Mouse (Mus musculus) embryonic facial prominence, embryonic 15.5 days (tissue): ENCODE results near the gene Olfr76. TPM values are rescaled to one million over a fixed set of nuclear protein-coding genes. Genes with fewer than 3 reads are reported as not detected.
"Not testable (repeated sequence)": the region's sequence is repeated elsewhere in the genome, so short reads cannot be mapped to it uniquely, and the experiment has no call there.

Source experiments
- ATAC-seq: fragments of 200-750 bp; cut with Nextera tagmentation; 2 replicates; pipeline ENCODE4 v1.8.0; 2017; ENCODE audit warnings: low read depth, moderate TSS enrichment; ENCODE audit not compliant: insufficient number of reproducible peaks, low FRiP score, low TSS enrichment
- H3K27ac ChIP-seq: fragments of 300-500 bp; sonication (generic); replicated peaks from 2 replicates; pipeline ENCODE4 v1.5.1; 2015; ENCODE audit warnings: mild to moderate bottlenecking, inconsistent platforms
- H3K27me3 ChIP-seq: fragments of 300-500 bp; sonication (generic); 2 replicates; pipeline ENCODE4 v1.6.1; 2015; ENCODE audit warnings: inconsistent platforms
- H3K36me3 ChIP-seq: fragments of 300-500 bp; sonication (generic); 2 replicates; pipeline ENCODE4 v1.6.1; 2015; ENCODE audit warnings: mild to moderate bottlenecking, inconsistent platforms
- H3K4me1 ChIP-seq: fragments of 300-500 bp; sonication (generic); 2 replicates; pipeline ENCODE4 v1.6.1; 2015; ENCODE audit warnings: inconsistent platforms
- H3K4me2 ChIP-seq: fragments of 300-500 bp; sonication (generic); replicated peaks from 2 replicates; pipeline ENCODE4 v1.6.1; 2015; ENCODE audit warnings: mild to moderate bottlenecking, inconsistent platforms
- H3K4me3 ChIP-seq: fragments of 300-500 bp; sonication (generic); replicated peaks from 2 replicates; pipeline ENCODE4 v1.5.1; 2015; ENCODE audit warnings: mild to moderate bottlenecking, inconsistent platforms
- H3K9ac ChIP-seq: fragments of 300-500 bp; sonication (generic); 2 replicates; pipeline ENCODE4 v1.6.1; 2015; ENCODE audit warnings: inconsistent platforms
- H3K9me3 ChIP-seq: fragments of 300-500 bp; sonication (generic); replicated peaks from 2 replicates; pipeline ENCODE4 v1.6.1; 2016; ENCODE audit warnings: inconsistent platforms
- WGBS: fragments of 180-500 bp; shearing (Covaris S2); methylation state at CpG from one replicate; pipeline ENCODE4 v1.1.7; 2015; 5-methylcytosine and 5-hydroxymethylcytosine counted together
- polyA plus RNA-seq: library from polyadenylated mRNA; unstranded; fragments of >200 nt; fragmentation: Nextera tagmentation; extraction: Ambion mirVana; gene quantifications from 2 replicates; pipeline ENCODE4 v1.2.1, GENCODE M21; 2015

The Olfr76 gene
- polyA plus RNA-seq, 1 experiment from 2014 or later, result not detected

DNA sequence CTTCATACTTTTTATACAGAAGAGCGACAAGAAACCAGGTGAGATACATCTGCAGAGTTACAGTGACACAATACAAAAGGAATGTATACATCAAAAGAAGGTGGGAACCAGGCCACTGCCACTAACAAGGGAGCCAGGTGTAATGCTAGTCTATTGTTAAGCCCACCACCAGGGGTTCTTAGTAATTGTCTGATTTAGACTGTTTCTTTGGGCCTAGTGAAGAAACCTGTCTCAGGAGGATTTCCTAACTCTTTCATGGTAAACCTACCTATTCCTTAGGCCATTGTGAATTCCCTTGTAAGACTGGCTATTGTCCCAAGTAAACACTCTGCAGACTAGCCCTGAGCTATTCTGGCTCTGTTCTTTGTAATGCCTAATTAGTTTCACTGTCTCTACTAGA is 53.5 kb downstream of the Olfr76 start:
- H3K4me2 ChIP-seq, H3K4me3 ChIP-seq, H3K27me3 ChIP-seq, ATAC-seq, H3K9ac ChIP-seq, H3K9me3 ChIP-seq, H3K4me1 ChIP-seq, H3K27ac ChIP-seq, H3K36me3 ChIP-seq: not testable (repeated sequence)
- 79% methylated on average over 1 of the region's 1 CpGs for WGBS

Other genes starting within 250 kb of the Olfr76 start
- not detected in 2 replicates for gene Olfr1419, start 248.1 kb downstream of the Olfr76 start, polyA plus RNA-seq
- gene Olfr1420, start 236.6 kb downstream of the Olfr76 start, polyA plus RNA-seq, result 0.05 TPM in 1 of 2 replicates, not detected in the other
- gene Patl1, start 210.8 kb downstream of the Olfr76 start, polyA plus RNA-seq, result 17.1 and 17.7 TPM in 2 replicates
- gene Osbp, start 157.3 kb downstream of the Olfr76 start, polyA plus RNA-seq, result 4.5 and 5.4 TPM in 2 replicates
- gene Olfr1423, start 81.9 kb downstream of the Olfr76 start, polyA plus RNA-seq, result 0.04 TPM in 1 of 2 replicates, not detected in the other
- not detected in 2 replicates for gene Olfr1424, start 60.5 kb downstream of the Olfr76 start, polyA plus RNA-seq
- not detected in 2 replicates for gene Olfr1425, start 45.5 kb downstream of the Olfr76 start, polyA plus RNA-seq
- not detected in 2 replicates for gene Olfr1426, start 31.2 kb downstream of the Olfr76 start, polyA plus RNA-seq
- gene Olfr1427, start 19.9 kb downstream of the Olfr76 start, polyA plus RNA-seq, result 0.09 TPM in 1 of 2 replicates, not detected in the other
- not detected in 2 replicates for gene Olfr1428, start 7.3 kb downstream of the Olfr76 start, polyA plus RNA-seq
- 0.12 and 0.13 TPM in 2 replicates for gene Olfr1555-ps1, start 46.9 kb upstream of the Olfr76 start, polyA plus RNA-seq
- not detected in 2 replicates for gene Olfr1431, start 77.4 kb upstream of the Olfr76 start, polyA plus RNA-seq
- gene Olfr1432, start 109.4 kb upstream of the Olfr76 start, polyA plus RNA-seq, result not detected in 2 replicates
- not detected in 2 replicates for gene Olfr262, start 118.5 kb upstream of the Olfr76 start, polyA plus RNA-seq
- 0.28 TPM in 1 of 2 replicates, not detected in the other for gene Olfr235, start 137.8 kb upstream of the Olfr76 start, polyA plus RNA-seq
- 0.27 TPM in 1 of 2 replicates, not detected in the other for gene Olfr1434, start 156.7 kb upstream of the Olfr76 start, polyA plus RNA-seq
- not detected in 2 replicates for gene Olfr1436, start 175.9 kb upstream of the Olfr76 start, polyA plus RNA-seq
- gene Olfr1437, start 201.9 kb upstream of the Olfr76 start, polyA plus RNA-seq, result 0.04 and 0.23 TPM in 2 replicates
- gene Olfr1438-ps1, start 212.7 kb upstream of the Olfr76 start, polyA plus RNA-seq, result not detected in 2 replicates